ENCODE assay signal across 17 mouse cellular contexts in the genomic region with DNA sequence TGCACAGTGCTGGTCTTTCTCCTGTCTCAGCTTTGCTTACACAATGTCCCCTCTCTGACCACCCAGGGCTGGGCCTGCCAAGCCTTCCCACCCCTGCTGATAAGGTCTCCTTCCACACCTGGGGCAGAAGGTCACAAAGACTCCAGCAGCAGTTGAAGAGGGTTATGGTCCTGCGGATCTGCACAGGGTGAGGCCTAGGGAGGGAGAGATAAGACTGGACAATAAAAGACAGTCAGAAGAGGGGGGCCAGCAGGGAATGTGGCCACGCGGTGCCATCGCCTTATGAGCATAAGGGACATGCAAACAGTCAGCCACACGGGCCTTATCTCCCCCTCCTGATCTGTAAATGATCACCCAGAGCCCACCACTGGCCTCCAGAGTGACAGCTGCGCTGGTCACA. TPM values are rescaled to one million over a fixed set of nuclear protein-coding genes. Genes with fewer than 3 reads are reported as not detected.
"Had no signal": no experiment of that assay in that cellular context is flagged by ENCODE, and none has a peak within 500 bp of the region (broad histone marks: within the 10 kb centered on the region; RNA-seq: fewer than 3 reads in every experiment).

No protein-coding gene starts in this region.

- H3K9me3 ChIP-seq: limb, embryonic 12.5 days; liver, embryonic 13.5 days; lung, embryonic 15.5 days; midbrain, embryonic 15.5 days; neural tube, embryonic 12.5 days; stomach, embryonic 15.5 days had no signal

- H3K27ac ChIP-seq: left cerebral cortex, adult 2 months; limb, embryonic 12.5 days; liver, embryonic 13.5 days; lung, embryonic 15.5 days; macrophage; midbrain, embryonic 15.5 days; neural tube, embryonic 12.5 days; stomach, embryonic 15.5 days had no signal

- H3K4me1 ChIP-seq: lung, embryonic 15.5 days; midbrain, embryonic 15.5 days; stomach, embryonic 15.5 days had no signal

- H3K9ac ChIP-seq: limb, embryonic 12.5 days; liver, embryonic 13.5 days; liver, postnatal 0 days; lung, embryonic 15.5 days; midbrain, embryonic 15.5 days; neural tube, embryonic 12.5 days; stomach, embryonic 15.5 days had no signal

- H3K36me3 ChIP-seq: limb, embryonic 12.5 days; liver, embryonic 13.5 days; lung, embryonic 15.5 days; midbrain, embryonic 15.5 days; neural tube, embryonic 12.5 days; stomach, embryonic 15.5 days had no signal

- DNase-seq: kidney, adult 11 months; kidney, adult 9 months; kidney, postnatal 14 days; liver; liver, embryonic 13.5 days; liver, postnatal 0 days; lung, postnatal 14 days; spleen, adult 18-20 months; thymus, postnatal 36 days had no signal

- H3K27me3 ChIP-seq: liver, embryonic 13.5 days; lung, embryonic 15.5 days; midbrain, embryonic 15.5 days; stomach, embryonic 15.5 days had no signal

- H3K4me3 ChIP-seq: left cerebral cortex, adult 2 months; limb, embryonic 12.5 days; liver, embryonic 13.5 days; lung, embryonic 15.5 days; megakaryocyte, embryonic 14.5 days; midbrain, embryonic 15.5 days; neural tube, embryonic 12.5 days; stomach, embryonic 15.5 days had no signal

- H3K4me2 ChIP-seq: limb, embryonic 12.5 days; liver, embryonic 13.5 days; lung, embryonic 15.5 days; midbrain, embryonic 15.5 days; neural tube, embryonic 12.5 days; stomach, embryonic 15.5 days had no signal

- ATAC-seq: liver, postnatal 0 days; midbrain, embryonic 15.5 days had no signal

RNA-seq across cellular contexts. Expression of a gene that starts 34.0 kb away (rescaled TPM):
- polyA plus RNA-seq: liver, postnatal 0 days; macrophage had no signal
